Mouse (Mus musculus) cerebellum, adult 8-10 months (tissue): Measurements from ENCODE around the gene Tiam1.

Experiments used
- DNase-seq: peaks from one replicate; pipeline ENCODE4 v3.0.0; 2022

The Tiam1 gene

GRCm38 (mm10) chr16:90143760-90144516 is at the start of gene Tiam1:
Gene Tiam1 (minus strand): TSS chr16:90143769.
- peak; percentile 99 for DNase-seq

GRCm38 (mm10) chr16:90191289-90191688 is 47.7 kb upstream of the Tiam1 start:
- no peak for DNase-seq

- no peak for DNase-seq
These were observed 43.9 kb upstream of the Tiam1 start for GRCm38 (mm10) chr16:90187453-90187852.

- DNase-seq, result peak; percentile 83
These were observed 42.5 kb upstream of the Tiam1 start for GRCm38 (mm10) chr16:90185928-90186588.

- DNase-seq, result no peak
These were observed 40.6 kb upstream of the Tiam1 start for GRCm38 (mm10) chr16:90184135-90184534.

- DNase-seq, result no peak
These were observed 38.1 kb upstream of the Tiam1 start for GRCm38 (mm10) chr16:90181673-90182072.

GRCm38 (mm10) chr16:90180975-90181374 is 37.4 kb upstream of the Tiam1 start:
- no peak for DNase-seq

- no peak for DNase-seq
These were observed 36.3 kb upstream of the Tiam1 start for GRCm38 (mm10) chr16:90179892-90180291.

GRCm38 (mm10) chr16:90178404-90178803 is 34.8 kb upstream of the Tiam1 start:
- no peak for DNase-seq

- DNase-seq, result no peak
These were observed 33.9 kb upstream of the Tiam1 start for GRCm38 (mm10) chr16:90177425-90177824.

- no peak for DNase-seq
These were observed 32.9 kb upstream of the Tiam1 start for GRCm38 (mm10) chr16:90176472-90176871.

- no peak for DNase-seq
These were observed 27.8 kb upstream of the Tiam1 start for GRCm38 (mm10) chr16:90171416-90171815.

- no peak for DNase-seq
These were observed 27.1 kb upstream of the Tiam1 start for GRCm38 (mm10) chr16:90170676-90171075.

GRCm38 (mm10) chr16:90169863-90170630 is 26.5 kb upstream of the Tiam1 start:
- no peak for DNase-seq

- peak; percentile 90 for DNase-seq
These were observed 24.1 kb upstream of the Tiam1 start for GRCm38 (mm10) chr16:90167646-90168045.

GRCm38 (mm10) chr16:90165435-90165834 is 21.9 kb upstream of the Tiam1 start:
- DNase-seq, result no peak

GRCm38 (mm10) chr16:90164942-90165341 is 21.4 kb upstream of the Tiam1 start:
- DNase-seq, result no peak

GRCm38 (mm10) chr16:90155080-90155479 is 11.5 kb upstream of the Tiam1 start:
- no peak for DNase-seq

GRCm38 (mm10) chr16:90150820-90151219 is 7.3 kb upstream of the Tiam1 start:
- DNase-seq, result no peak

- no peak for DNase-seq
These were observed 6.6 kb upstream of the Tiam1 start for GRCm38 (mm10) chr16:90150126-90150525.

- no peak for DNase-seq
These were observed 5.8 kb upstream of the Tiam1 start for GRCm38 (mm10) chr16:90149335-90149734.

- no peak for DNase-seq
These were observed 1.7 kb upstream of the Tiam1 start for GRCm38 (mm10) chr16:90145244-90145643.

- DNase-seq, result no peak
These were observed 972 bp upstream of the Tiam1 start for GRCm38 (mm10) chr16:90144541-90144940.

GRCm38 (mm10) chr16:90143416-90143759 is 181 bp downstream of the Tiam1 start:
- no peak for DNase-seq
